Mouse (Mus musculus) mature B cell (primary cell): ENCODE measurements around the gene Camk2d.

Experiments
- in situ Hi-C: fragments of 300-500 bp; cut with MboI; formaldehyde crosslinking; loops from 2 replicates; pipeline ENCODE4 v1.14.3; 2019

The Camk2d gene

GRCm38 (mm10) chr3:126611624-126612023, 15.5 kb downstream of the Camk2d start:
- in situ Hi-C loops: no loop called here

GRCm38 (mm10) chr3:126612748-126613509, 16.8 kb downstream of the Camk2d start:
- in situ Hi-C loops: no loop called here

GRCm38 (mm10) chr3:126613510-126614128, 17.5 kb downstream of the Camk2d start:
- in situ Hi-C loops: no loop called here

GRCm38 (mm10) chr3:126615306-126615705, 19.2 kb downstream of the Camk2d start:
- in situ Hi-C loops: no loop called here

GRCm38 (mm10) chr3:126620152-126620551, 24.1 kb downstream of the Camk2d start:
- in situ Hi-C loops: no loop called here

- in situ Hi-C loops: no loop called here
These were observed 26.4 kb downstream of the Camk2d start for GRCm38 (mm10) chr3:126622509-126622908.

- in situ Hi-C loops: no loop called here
These were observed 29.1 kb downstream of the Camk2d start for GRCm38 (mm10) chr3:126624994-126625763.

GRCm38 (mm10) chr3:126625764-126626040, 29.6 kb downstream of the Camk2d start:
- in situ Hi-C loops: no loop called here

- in situ Hi-C loops: no loop called here
These were observed 31.9 kb downstream of the Camk2d start for GRCm38 (mm10) chr3:126627968-126628367.

GRCm38 (mm10) chr3:126628380-126628779, 32.3 kb downstream of the Camk2d start:
- in situ Hi-C loops: no loop called here

GRCm38 (mm10) chr3:126629040-126629439, 32.9 kb downstream of the Camk2d start:
- in situ Hi-C loops: no loop called here

GRCm38 (mm10) chr3:126630111-126630869, 34.2 kb downstream of the Camk2d start:
- in situ Hi-C loops: no loop called here

- in situ Hi-C loops: no loop called here
These were observed 35.5 kb downstream of the Camk2d start for GRCm38 (mm10) chr3:126631583-126631982.

- in situ Hi-C loops: no loop called here
These were observed 36.5 kb downstream of the Camk2d start for GRCm38 (mm10) chr3:126632580-126632979.

GRCm38 (mm10) chr3:126634171-126634570, 38.1 kb downstream of the Camk2d start:
- in situ Hi-C loops: no loop called here

GRCm38 (mm10) chr3:126638259-126638658, 42.2 kb downstream of the Camk2d start:
- in situ Hi-C loops: no loop called here

- in situ Hi-C loops: no loop called here
These were observed 43.0 kb downstream of the Camk2d start for GRCm38 (mm10) chr3:126639098-126639513.

- in situ Hi-C loops: no loop called here
These were observed 44.5 kb downstream of the Camk2d start for GRCm38 (mm10) chr3:126640443-126641251.

GRCm38 (mm10) chr3:126641451-126641850, 45.3 kb downstream of the Camk2d start:
- in situ Hi-C loops: no loop called here

- in situ Hi-C loops: no loop called here
These were observed 47.2 kb downstream of the Camk2d start for GRCm38 (mm10) chr3:126643071-126644010.
